Mouse (Mus musculus) liver, adult 2 months (tissue): ENCODE measurements around the gene Slc7a5. TPM values are rescaled to one million over a fixed set of nuclear protein-coding genes. Genes with fewer than 3 reads are reported as not detected.

Experiments
- DNase-seq: peaks from one replicate; pipeline ENCODE4 v3.0.0-alpha.2; 2011; ENCODE audit warnings: low read depth, low spot score; ENCODE audit errors: extremely low read depth
- H3K27ac ChIP-seq: fragments of 200-500 bp; replicated peaks from 2 replicates; pipeline ENCODE4 v1.5.1; 2012; ENCODE audit warnings: low read depth, mild to moderate bottlenecking, control low read depth, inconsistent platforms, low read length; ENCODE audit not compliant: insufficient read depth
- H3K27me3 ChIP-seq: fragments of 200-500 bp; 2 replicates; pipeline ENCODE4 v1.6.1; 2012; ENCODE audit warnings: mild to moderate bottlenecking, moderate library complexity, low read length, inconsistent platforms; ENCODE audit not compliant: control insufficient read depth, insufficient read depth
- H3K36me3 ChIP-seq: fragments of 200-500 bp; 2 replicates; pipeline ENCODE4 v1.6.1; 2012; ENCODE audit warnings: low read length, inconsistent platforms; ENCODE audit not compliant: control insufficient read depth, insufficient read depth
- H3K4me1 ChIP-seq: fragments of 200-500 bp; 2 replicates; pipeline ENCODE4 v1.6.1; 2011; ENCODE audit warnings: low read length; ENCODE audit not compliant: control insufficient read depth, insufficient read depth
- H3K4me3 ChIP-seq: fragments of 200-500 bp; 2 replicates; pipeline ENCODE4 v1.5.1; 2011; ENCODE audit warnings: low read depth, mild to moderate bottlenecking, control low read depth, low read length, moderate library complexity; ENCODE audit not compliant: insufficient read depth
- H3K79me2 ChIP-seq: fragments of 200-500 bp; 2 replicates; pipeline ENCODE4 v1.6.1; 2012; ENCODE audit warnings: inconsistent platforms, mild to moderate bottlenecking, low read length, moderate library complexity; ENCODE audit not compliant: control insufficient read depth, insufficient read depth
- H3K9ac ChIP-seq: fragments of 200-500 bp; 2 replicates; pipeline ENCODE4 v1.6.1; 2012; ENCODE audit warnings: low read depth, mild to moderate bottlenecking, control low read depth, inconsistent platforms, low read length
- CTCF ChIP-seq: fragments of 200-500 bp; IDR thresholded peaks from 2 replicates; pipeline ENCODE4 v1.5.1; 2011; ENCODE audit warnings: low read depth, low read length, control low read depth
- POLR2A ChIP-seq: fragments of 200-500 bp; IDR thresholded peaks from 2 replicates; pipeline ENCODE4 v1.6.1; 2011; ENCODE audit warnings: low read length, control low read depth; ENCODE audit not compliant: insufficient read depth; ENCODE audit errors: extremely low read depth
- WGBS: fragments of 180-500 bp; shearing (Covaris S2); methylation state at CpG from one replicate; pipeline ENCODE4 v1.1.7; 2018; 5-methylcytosine and 5-hydroxymethylcytosine counted together
- polyA plus RNA-seq: library from polyadenylated mRNA; depleted of rRNA; stranded (reverse); fragments of >200 nt; gene quantifications from 2 replicates; pipeline ENCODE4 v1.2.3, GENCODE M21; 2012
- total RNA-seq: library from RNA; depleted of rRNA; stranded (reverse); fragments of >200 nt; gene quantifications from 2 replicates; pipeline ENCODE4 v1.2.3, GENCODE M21; 2014

Gene Slc7a5
- total and polyA plus RNA-seq, 2 experiments, result 1.1 to 4.5 TPM

- peak; percentile 53 for DNase-seq
- TF ChIP-seq POLR2A (no peak), CTCF (no peak)
- Histone ChIP-seq H3K4me3 (no peak overlapping the region), H3K27me3 (no peaks in the 10 kb centered on the region), H3K79me2 (peaks cover 4% of the 10 kb centered on the region; the same call in 1 of the 2 replicates), H3K36me3 (no peaks in the 10 kb centered on the region), H3K27ac (peak overlapping the region; percentile 41), H3K4me1 (peaks cover 19% of the 10 kb centered on the region), H3K9ac (peak overlapping the region; percentile 40)
- WGBS, result 48% methylated on average over 19 of the region's 19 CpGs
Observed at GRCm38 (mm10) chr8:121948321-121949145, 41.0 kb upstream of the Slc7a5 start.

- Histone ChIP-seq H3K4me1 (peaks cover 19% of the 10 kb centered on the region), H3K79me2 (peaks cover 4% of the 10 kb centered on the region; the same call in 1 of the 2 replicates), H3K27me3 (no peaks in the 10 kb centered on the region), H3K27ac (peak overlapping the region; percentile 41), H3K36me3 (no peaks in the 10 kb centered on the region), H3K9ac (peak overlapping the region; percentile 40), H3K4me3 (peak overlapping the region; percentile 38)
- TF ChIP-seq POLR2A (0 out of 2 replicates have a peak, but pooled peaks have one; percentile 5), CTCF (no peak)
- WGBS, result 2% methylated on average over 18 of the region's 18 CpGs
- peak; percentile 69 for DNase-seq
Observed at GRCm38 (mm10) chr8:121947753-121948141, 40.3 kb upstream of the Slc7a5 start.

GRCm38 (mm10) chr8:121947047-121947752 is 39.7 kb upstream of the Slc7a5 start:
- TF ChIP-seq CTCF (no peak), POLR2A (no peak)
- no peaks in the 10 kb centered on the region for H3K27me3 ChIP-seq
- 58% methylated on average over 19 of the region's 19 CpGs for WGBS
- H3K36me3 ChIP-seq, result no peaks in the 10 kb centered on the region; the same call in 1 of the 2 replicates
- no peak for DNase-seq
- no peak overlapping the region for H3K9ac ChIP-seq
- 0 out of 2 replicates have a peak overlapping the region, but pooled peaks have one; percentile 1 for H3K4me3 ChIP-seq
- H3K27ac ChIP-seq, result peak overlapping the region; percentile 41
- peaks cover 5% of the 10 kb centered on the region; the same call in 1 of the 2 replicates for H3K79me2 ChIP-seq
- H3K4me1 ChIP-seq, result peaks cover 21% of the 10 kb centered on the region

- peaks cover 11% of the 10 kb centered on the region for H3K79me2 ChIP-seq
- H3K27me3 ChIP-seq, result no peaks in the 10 kb centered on the region
- no peaks in the 10 kb centered on the region; the same call in 1 of the 2 replicates for H3K36me3 ChIP-seq
- no peak overlapping the region for H3K9ac ChIP-seq
- H3K4me1 ChIP-seq, result peaks cover 20% of the 10 kb centered on the region
- TF ChIP-seq POLR2A (no peak), CTCF (no peak)
- WGBS, result 92% methylated on average over 7 of the region's 7 CpGs
- no peak overlapping the region for H3K27ac ChIP-seq
- DNase-seq, result no peak
- H3K4me3 ChIP-seq, result no peak overlapping the region
Observed at GRCm38 (mm10) chr8:121946351-121946750, 38.9 kb upstream of the Slc7a5 start.

- Histone ChIP-seq H3K27me3 (no peaks in the 10 kb centered on the region), H3K4me3 (peak within 1 kb of the TSS; percentile 91), H3K79me2 (peaks cover 17% of the 10 kb centered on the region), H3K27ac (peak within 1 kb of the TSS; percentile 97), H3K9ac (peak within 1 kb of the TSS; percentile 90), H3K4me1 (peaks cover 23% of the 10 kb centered on the region), H3K36me3 (peaks cover 4% of the 10 kb centered on the region; the same call in 1 of the 2 replicates)
- TF ChIP-seq CTCF, result no peak
- TF ChIP-seq POLR2A, result no peak
- peak; percentile 98 for DNase-seq
Observed at GRCm38 (mm10) chr8:121944831-121945230, 37.3 kb upstream of the Slc7a5 start, which contains the start of gene Car5a. TSS of gene Car5a (minus strand) at chr8:121944904.
